Mouse (Mus musculus): Measurements from ENCODE around the gene 6030452D12Rik. TPM values are rescaled to one million over a fixed set of nuclear protein-coding genes. Genes with fewer than 3 reads are reported as not detected.
A peak's percentile ranks its signal among the peaks of the same experiment; 100 is the strongest.

6030452D12Rik gene
- polyA plus RNA-seq, 1 experiment from 2014 or later: not detected

GRCm38 (mm10) chr8:106510365-106510975 is 10.1 kb downstream of the 6030452D12Rik start, which contains the start of gene Cdh3:
Gene Cdh3, plus strand, starts transcription at chr8:106510891.
- Histone ChIP-seq H3K27ac (replicated peaks; ENCODE audit: low read depth, low read length) (no peak within 1 kb of the TSS), H3K4me2 (ENCODE audit: low read depth, low read length) (peak within 1 kb of the TSS; percentile 39), H3K4me1 (ENCODE audit: control insufficient read depth, insufficient read depth, low read length) (peaks cover 12% of the 10 kb centered on the region), H3K4me3 (ENCODE audit: low read depth, low read length) (peak within 1 kb of the TSS; percentile 38), H3K9me3 (replicated peaks; ENCODE audit: control insufficient read depth, low read length) (no peaks in the 10 kb centered on the region), H3K36me3 (replicated peaks; ENCODE audit: control insufficient read depth, insufficient read depth, low read depth, low read length) (no peaks in the 10 kb centered on the region), H3K9ac (replicated peaks; ENCODE audit: low read length) (peak within 1 kb of the TSS; percentile 53), H3K27me3 (ENCODE audit: control insufficient read depth, insufficient read depth, low read length) (peaks cover 14% of the 10 kb centered on the region)
- ATAC-seq (replicated peaks; ENCODE audit: insufficient number of reproducible peaks, low FRiP score, low TSS enrichment, low read depth): peak; percentile 35; the same call in 1 of the 2 replicates
- DNase-seq (ENCODE audit: low spot score): peak; percentile 72
- under 1% methylated on average over 34 of the region's 34 CpGs for WGBS

- WGBS: 1% methylated on average over 22 of the region's 22 CpGs
Measured at GRCm38 (mm10) chr8:106511065-106511501, 10.8 kb downstream of the 6030452D12Rik start.

GRCm38 (mm10) chr8:106511531-106512041 is 11.3 kb downstream of the 6030452D12Rik start:
- peak overlapping the region; percentile 38 for H3K4me3 ChIP-seq (ENCODE audit: low read depth, low read length)
- H3K27me3 ChIP-seq (ENCODE audit: control insufficient read depth, insufficient read depth, low read length): peaks cover 14% of the 10 kb centered on the region
- H3K4me2 ChIP-seq (ENCODE audit: low read depth, low read length): peak overlapping the region; percentile 39
- ATAC-seq (replicated peaks; ENCODE audit: insufficient number of reproducible peaks, low FRiP score, low TSS enrichment, low read depth): peak; percentile 72
- peak; percentile 69 for DNase-seq (ENCODE audit: low spot score)
- H3K9ac ChIP-seq (replicated peaks; ENCODE audit: low read length): peak overlapping the region; percentile 53
- no peak overlapping the region for H3K27ac ChIP-seq (replicated peaks; ENCODE audit: low read depth, low read length)
- WGBS: under 1% methylated on average over 30 of the region's 30 CpGs
- H3K9me3 ChIP-seq (replicated peaks; ENCODE audit: control insufficient read depth, low read length): no peaks in the 10 kb centered on the region
- H3K4me1 ChIP-seq (ENCODE audit: control insufficient read depth, insufficient read depth, low read length): peaks cover 12% of the 10 kb centered on the region
- no peaks in the 10 kb centered on the region for H3K36me3 ChIP-seq (replicated peaks; ENCODE audit: control insufficient read depth, insufficient read depth, low read depth, low read length)

More at GRCm38 (mm10) chr8:106511065-106511501, 10.8 kb downstream of the 6030452D12Rik start:
- Histone ChIP-seq H3K9ac (replicated peaks; ENCODE audit: low read length) (peak overlapping the region; percentile 53), H3K27me3 (ENCODE audit: control insufficient read depth, insufficient read depth, low read length) (peaks cover 14% of the 10 kb centered on the region), H3K9me3 (replicated peaks; ENCODE audit: control insufficient read depth, low read length) (no peaks in the 10 kb centered on the region), H3K27ac (replicated peaks; ENCODE audit: low read depth, low read length) (no peak overlapping the region), H3K4me3 (ENCODE audit: low read depth, low read length) (peak overlapping the region; percentile 38), H3K4me2 (ENCODE audit: low read depth, low read length) (peak overlapping the region; percentile 39), H3K36me3 (replicated peaks; ENCODE audit: control insufficient read depth, insufficient read depth, low read depth, low read length) (no peaks in the 10 kb centered on the region), H3K4me1 (ENCODE audit: control insufficient read depth, insufficient read depth, low read length) (peaks cover 12% of the 10 kb centered on the region)
- no peak for DNase-seq (ENCODE audit: low spot score)
- peak; percentile 31; the same call in 1 of the 2 replicates for ATAC-seq (replicated peaks; ENCODE audit: insufficient number of reproducible peaks, low FRiP score, low TSS enrichment, low read depth)

- ATAC-seq (replicated peaks; ENCODE audit: insufficient number of reproducible peaks, low FRiP score, low TSS enrichment, low read depth) (no peak), DNase-seq (ENCODE audit: low spot score) (no peak)
- H3K4me2 ChIP-seq (ENCODE audit: low read depth, low read length): peak overlapping the region; percentile 1; the same call in 1 of the 2 replicates
- no peak overlapping the region for H3K27ac ChIP-seq (replicated peaks; ENCODE audit: low read depth, low read length)
- peaks cover 14% of the 10 kb centered on the region for H3K27me3 ChIP-seq (ENCODE audit: control insufficient read depth, insufficient read depth, low read length)
- no peaks in the 10 kb centered on the region for H3K36me3 ChIP-seq (replicated peaks; ENCODE audit: control insufficient read depth, insufficient read depth, low read depth, low read length)
- H3K9ac ChIP-seq (replicated peaks; ENCODE audit: low read length): no peak overlapping the region
- no peaks in the 10 kb centered on the region for H3K9me3 ChIP-seq (replicated peaks; ENCODE audit: control insufficient read depth, low read length)
- H3K4me1 ChIP-seq (ENCODE audit: control insufficient read depth, insufficient read depth, low read length): peaks cover 9% of the 10 kb centered on the region
- H3K4me3 ChIP-seq (ENCODE audit: low read depth, low read length): no peak overlapping the region; the same call in 1 of the 2 replicates
- WGBS: 56% methylated on average over 7 of the region's 7 CpGs
Measured at GRCm38 (mm10) chr8:106512475-106513150, 12.3 kb downstream of the 6030452D12Rik start.

DNA sequence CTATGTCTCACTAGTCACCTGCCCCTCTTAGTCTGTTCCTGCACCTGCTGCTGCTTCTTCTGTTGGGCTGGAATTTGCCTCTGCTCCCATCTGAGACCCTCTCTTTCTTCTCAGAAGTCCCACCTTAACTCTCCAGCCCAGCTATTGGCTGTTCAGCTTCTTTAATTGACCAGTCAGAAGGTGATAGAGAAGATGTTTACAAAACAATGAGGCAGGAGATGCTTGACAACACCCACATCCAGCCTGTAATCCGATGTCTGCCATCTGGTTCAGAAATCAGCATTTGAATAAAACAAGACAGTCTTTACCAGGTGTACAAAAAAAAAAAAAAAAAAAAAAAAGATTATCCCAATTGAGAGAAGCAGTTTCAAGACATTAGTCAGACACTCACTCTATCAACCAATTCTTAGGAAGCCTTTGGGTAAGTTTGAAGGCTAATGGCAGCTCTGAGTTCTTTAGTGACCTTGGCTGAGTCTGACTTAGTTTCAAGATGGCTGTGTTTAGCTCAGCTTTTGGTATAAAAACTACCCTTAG is 15.7 kb downstream of the 6030452D12Rik start:
- no peak overlapping the region for H3K27ac ChIP-seq (replicated peaks; ENCODE audit: low read depth, low read length)
- no peak overlapping the region for H3K4me3 ChIP-seq (ENCODE audit: low read depth, low read length)
- ATAC-seq (replicated peaks; ENCODE audit: insufficient number of reproducible peaks, low FRiP score, low TSS enrichment, low read depth) (no peak), DNase-seq (ENCODE audit: low spot score) (no peak)
- WGBS: 31% methylated on average over 1 of the region's 1 CpGs
- H3K4me2 ChIP-seq (ENCODE audit: low read depth, low read length): no peak overlapping the region
- peaks cover 1% of the 10 kb centered on the region; the same call in 1 of the 2 replicates for H3K4me1 ChIP-seq (ENCODE audit: control insufficient read depth, insufficient read depth, low read length)
- H3K36me3 ChIP-seq (replicated peaks; ENCODE audit: control insufficient read depth, insufficient read depth, low read depth, low read length): no peaks in the 10 kb centered on the region
- H3K27me3 ChIP-seq (ENCODE audit: control insufficient read depth, insufficient read depth, low read length): no peaks in the 10 kb centered on the region; the same call in 1 of the 2 replicates
- H3K9ac ChIP-seq (replicated peaks; ENCODE audit: low read length): no peak overlapping the region
- H3K9me3 ChIP-seq (replicated peaks; ENCODE audit: control insufficient read depth, low read length): no peaks in the 10 kb centered on the region

DNA sequence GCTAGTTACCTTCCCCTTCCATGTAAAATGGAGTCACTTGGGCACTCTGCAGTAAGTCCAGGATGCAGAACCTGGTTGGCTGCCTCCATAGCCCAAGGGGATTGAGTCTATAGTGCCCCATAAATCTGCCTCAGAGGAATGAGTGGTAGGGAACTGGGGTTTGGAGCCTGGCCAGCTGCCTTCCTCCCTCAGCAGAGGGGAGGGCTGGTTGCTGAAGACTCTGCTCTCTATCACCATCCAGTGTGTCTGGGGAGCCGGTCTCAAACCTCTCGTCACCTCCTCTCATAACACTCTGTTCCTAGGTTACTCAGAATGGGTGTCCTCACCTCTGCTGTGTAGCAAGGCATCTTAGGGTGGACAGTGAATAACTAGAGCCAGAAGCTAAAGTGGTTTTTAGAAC is 16.3 kb downstream of the 6030452D12Rik start:
- no peak for DNase-seq (ENCODE audit: low spot score)
- 80% methylated on average over 2 of the region's 2 CpGs for WGBS
- Histone ChIP-seq H3K4me1 (ENCODE audit: control insufficient read depth, insufficient read depth, low read length) (no peaks in the 10 kb centered on the region), H3K27ac (replicated peaks; ENCODE audit: low read depth, low read length) (no peak overlapping the region), H3K27me3 (ENCODE audit: control insufficient read depth, insufficient read depth, low read length) (no peaks in the 10 kb centered on the region), H3K9me3 (replicated peaks; ENCODE audit: control insufficient read depth, low read length) (no peaks in the 10 kb centered on the region), H3K4me3 (ENCODE audit: low read depth, low read length) (no peak overlapping the region), H3K36me3 (replicated peaks; ENCODE audit: control insufficient read depth, insufficient read depth, low read depth, low read length) (no peaks in the 10 kb centered on the region), H3K9ac (replicated peaks; ENCODE audit: low read length) (no peak overlapping the region), H3K4me2 (ENCODE audit: low read depth, low read length) (no peak overlapping the region)
- ATAC-seq (replicated peaks; ENCODE audit: insufficient number of reproducible peaks, low FRiP score, low TSS enrichment, low read depth): no peak

- no peak overlapping the region for H3K4me2 ChIP-seq (ENCODE audit: low read depth, low read length)
- no peak for DNase-seq (ENCODE audit: low spot score)
- no peak overlapping the region for H3K4me3 ChIP-seq (ENCODE audit: low read depth, low read length)
- WGBS: 26% methylated on average over 3 of the region's 3 CpGs
- no peak overlapping the region for H3K9ac ChIP-seq (replicated peaks; ENCODE audit: low read length)
- ATAC-seq (replicated peaks; ENCODE audit: insufficient number of reproducible peaks, low FRiP score, low TSS enrichment, low read depth): no peak
- H3K27me3 ChIP-seq (ENCODE audit: control insufficient read depth, insufficient read depth, low read length): no peaks in the 10 kb centered on the region
- H3K36me3 ChIP-seq (replicated peaks; ENCODE audit: control insufficient read depth, insufficient read depth, low read depth, low read length): no peaks in the 10 kb centered on the region
- no peak overlapping the region for H3K27ac ChIP-seq (replicated peaks; ENCODE audit: low read depth, low read length)
- H3K9me3 ChIP-seq (replicated peaks; ENCODE audit: control insufficient read depth, low read length): no peaks in the 10 kb centered on the region
- H3K4me1 ChIP-seq (ENCODE audit: control insufficient read depth, insufficient read depth, low read length): no peaks in the 10 kb centered on the region
Measured at GRCm38 (mm10) chr8:106518763-106519162, 18.4 kb downstream of the 6030452D12Rik start.

Data from embryonic facial prominence, embryonic 11.5 days (tissue).